Mouse (Mus musculus): Measurements from ENCODE around the gene Apoc2.

GRCm38 (mm10) chr7:19705271-19705670 lies 27.5 kb upstream of the Apoc2 start:
- TF ChIP-seq CTCF (IDR thresholded peaks at IDR 0.05; ENCODE audit: extremely low read depth, insufficient read depth, insufficient read length, insufficient replicate concordance) (no peak), POLR2A (IDR thresholded peaks at IDR 0.05; ENCODE audit: low read depth, low read length) (no peak)

Data from spleen, adult 2 months (tissue).